Mouse (Mus musculus) bone marrow, adult 2 months (tissue): ENCODE results near the gene Slc41a2.

ENCODE experiments used
- CTCF ChIP-seq: fragments of 200-500 bp; IDR thresholded peaks from 2 replicates; pipeline ENCODE4 v1.5.1; 2011; ENCODE audit warnings: low read length, control low read depth; ENCODE audit not compliant: control insufficient read depth, insufficient read depth
- POLR2A ChIP-seq: fragments of 200-500 bp; IDR thresholded peaks from 2 replicates; pipeline ENCODE4 v1.6.1; 2011; ENCODE audit warnings: low read depth, mild to moderate bottlenecking, control low read depth, low read length, borderline replicate concordance; ENCODE audit not compliant: control insufficient read depth

DNA sequence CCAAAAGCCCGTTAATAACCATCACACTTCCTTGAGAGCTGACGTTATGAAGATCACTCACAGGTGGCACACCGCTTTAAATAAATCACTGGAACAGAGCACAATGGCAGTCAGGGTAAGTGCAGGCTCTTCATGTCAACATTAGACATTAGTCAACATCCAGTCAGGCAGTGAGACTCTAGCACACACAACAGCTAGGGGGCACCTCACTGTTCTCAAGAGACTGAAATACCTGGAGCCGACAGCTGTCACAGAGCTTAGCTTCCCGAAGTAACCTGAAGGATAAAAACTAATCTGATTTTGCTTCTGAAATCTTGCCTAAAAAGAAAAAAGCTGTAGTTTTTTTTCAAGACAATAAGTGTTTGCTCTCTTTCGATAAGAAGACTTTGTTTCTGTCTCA lies 49.9 kb downstream of the Slc41a2 start:
- TF ChIP-seq CTCF (no peak), POLR2A (no peak)
